Mouse (Mus musculus): Measurements from ENCODE around the gene Gm13285. TPM values are rescaled to one million over a fixed set of nuclear protein-coding genes. Genes with fewer than 3 reads are reported as not detected.
A peak's percentile ranks its signal among the peaks of the same experiment; 100 is the strongest.
"Not testable (repeated sequence)": the region's sequence is repeated elsewhere in the genome, so short reads cannot be mapped to it uniquely, and the experiment has no call there.

Gene Gm13285
- polyA plus RNA-seq (2014; fragmentation: Nextera tagmentation; extraction: Ambion mirVana): 0.40 and 0.82 TPM in 2 replicates

- H3K27ac ChIP-seq (ENCODE audit: low read depth, low read length); H3K9ac ChIP-seq (ENCODE audit: low read depth, low read length); ATAC-seq (ENCODE audit: low FRiP score); H3K4me1 ChIP-seq (replicated peaks; ENCODE audit: control insufficient read depth, insufficient read depth, low read length); H3K4me3 ChIP-seq (ENCODE audit: low read depth, low read length); H3K27me3 ChIP-seq (ENCODE audit: control insufficient read depth, insufficient read depth, low read length); H3K36me3 ChIP-seq (ENCODE audit: control insufficient read depth, insufficient read depth, low read length); DNase-seq (ENCODE audit: low spot score); H3K9me3 ChIP-seq (ENCODE audit: control insufficient read depth, low read length); H3K4me2 ChIP-seq (replicated peaks; ENCODE audit: low read depth, low read length): not testable (repeated sequence)
- WGBS: 17% methylated on average over 2 of the region's 7 CpGs
Measured at GRCm38 (mm10) chr4:88799365-88799764, at the start of gene Gm13285. Gene Gm13285 (plus strand): TSS chr4:88799665.

- no peak overlapping the region for H3K4me3 ChIP-seq (ENCODE audit: low read depth, low read length)
- H3K9ac ChIP-seq (ENCODE audit: low read depth, low read length): no peak overlapping the region
- DNase-seq (ENCODE audit: low spot score) (no peak), ATAC-seq (ENCODE audit: low FRiP score) (no peak)
- 60% methylated on average over 6 of the region's 6 CpGs for WGBS
- no peaks in the 10 kb centered on the region for H3K36me3 ChIP-seq (ENCODE audit: control insufficient read depth, insufficient read depth, low read length)
- H3K4me2 ChIP-seq (replicated peaks; ENCODE audit: low read depth, low read length): no peak overlapping the region
- no peaks in the 10 kb centered on the region for H3K27me3 ChIP-seq (ENCODE audit: control insufficient read depth, insufficient read depth, low read length)
- no peaks in the 10 kb centered on the region for H3K4me1 ChIP-seq (replicated peaks; ENCODE audit: control insufficient read depth, insufficient read depth, low read length)
- H3K9me3 ChIP-seq (ENCODE audit: control insufficient read depth, low read length): no peaks in the 10 kb centered on the region
- H3K27ac ChIP-seq (ENCODE audit: low read depth, low read length): no peak overlapping the region
Measured at GRCm38 (mm10) chr4:88749926-88750325, 49.5 kb upstream of the Gm13285 start.

- not testable (repeated sequence) for H3K27me3 ChIP-seq (ENCODE audit: control insufficient read depth, insufficient read depth, low read length); H3K4me1 ChIP-seq (replicated peaks; ENCODE audit: control insufficient read depth, insufficient read depth, low read length); H3K4me3 ChIP-seq (ENCODE audit: low read depth, low read length); H3K4me2 ChIP-seq (replicated peaks; ENCODE audit: low read depth, low read length); H3K9ac ChIP-seq (ENCODE audit: low read depth, low read length); DNase-seq (ENCODE audit: low spot score); H3K9me3 ChIP-seq (ENCODE audit: control insufficient read depth, low read length); H3K27ac ChIP-seq (ENCODE audit: low read depth, low read length); ATAC-seq (ENCODE audit: low FRiP score); H3K36me3 ChIP-seq (ENCODE audit: control insufficient read depth, insufficient read depth, low read length)
- 79% methylated on average over 15 of the region's 15 CpGs for WGBS
Measured at GRCm38 (mm10) chr4:88754818-88755340, 44.6 kb upstream of the Gm13285 start, which contains the start of gene Gm13271. Gene Gm13271 (plus strand): TSS chr4:88754868.

GRCm38 (mm10) chr4:88756581-88757513 is 42.6 kb upstream of the Gm13285 start:
- H3K9ac ChIP-seq (ENCODE audit: low read depth, low read length); H3K36me3 ChIP-seq (ENCODE audit: control insufficient read depth, insufficient read depth, low read length); ATAC-seq (ENCODE audit: low FRiP score); H3K9me3 ChIP-seq (ENCODE audit: control insufficient read depth, low read length); H3K27me3 ChIP-seq (ENCODE audit: control insufficient read depth, insufficient read depth, low read length); H3K4me1 ChIP-seq (replicated peaks; ENCODE audit: control insufficient read depth, insufficient read depth, low read length): not testable (repeated sequence)
- H3K4me3 ChIP-seq (ENCODE audit: low read depth, low read length): peak overlapping the region; percentile 44
- H3K4me2 ChIP-seq (replicated peaks; ENCODE audit: low read depth, low read length): peak overlapping the region; percentile 68
- peak overlapping the region; percentile 49 for H3K27ac ChIP-seq (ENCODE audit: low read depth, low read length)
- 10% methylated on average over 28 of the region's 31 CpGs for WGBS
- DNase-seq (ENCODE audit: low spot score): peak; percentile 59

- H3K36me3 ChIP-seq (ENCODE audit: control insufficient read depth, insufficient read depth, low read length); H3K9me3 ChIP-seq (ENCODE audit: control insufficient read depth, low read length); H3K4me1 ChIP-seq (replicated peaks; ENCODE audit: control insufficient read depth, insufficient read depth, low read length); H3K27me3 ChIP-seq (ENCODE audit: control insufficient read depth, insufficient read depth, low read length); H3K9ac ChIP-seq (ENCODE audit: low read depth, low read length): not testable (repeated sequence)
- ATAC-seq (ENCODE audit: low FRiP score): peak; percentile 100
- WGBS: under 1% methylated on average over 18 of the region's 21 CpGs
- peak overlapping the region; percentile 68 for H3K4me2 ChIP-seq (replicated peaks; ENCODE audit: low read depth, low read length)
- peak overlapping the region; percentile 49 for H3K27ac ChIP-seq (ENCODE audit: low read depth, low read length)
- peak; percentile 81 for DNase-seq (ENCODE audit: low spot score)
- H3K4me3 ChIP-seq (ENCODE audit: low read depth, low read length): peak overlapping the region; percentile 44
Measured at GRCm38 (mm10) chr4:88757628-88758031, 41.8 kb upstream of the Gm13285 start.

- H3K4me3 ChIP-seq (ENCODE audit: low read depth, low read length); H3K9me3 ChIP-seq (ENCODE audit: control insufficient read depth, low read length); H3K4me1 ChIP-seq (replicated peaks; ENCODE audit: control insufficient read depth, insufficient read depth, low read length); H3K36me3 ChIP-seq (ENCODE audit: control insufficient read depth, insufficient read depth, low read length); ATAC-seq (ENCODE audit: low FRiP score); H3K4me2 ChIP-seq (replicated peaks; ENCODE audit: low read depth, low read length); DNase-seq (ENCODE audit: low spot score); H3K27me3 ChIP-seq (ENCODE audit: control insufficient read depth, insufficient read depth, low read length); H3K9ac ChIP-seq (ENCODE audit: low read depth, low read length); H3K27ac ChIP-seq (ENCODE audit: low read depth, low read length): not testable (repeated sequence)
- WGBS: 82% methylated on average over 9 of the region's 9 CpGs
Measured at GRCm38 (mm10) chr4:88758751-88759150, 40.7 kb upstream of the Gm13285 start.

- not testable (repeated sequence) for H3K9me3 ChIP-seq (ENCODE audit: control insufficient read depth, low read length); H3K27me3 ChIP-seq (ENCODE audit: control insufficient read depth, insufficient read depth, low read length); H3K36me3 ChIP-seq (ENCODE audit: control insufficient read depth, insufficient read depth, low read length); H3K9ac ChIP-seq (ENCODE audit: low read depth, low read length); H3K27ac ChIP-seq (ENCODE audit: low read depth, low read length); DNase-seq (ENCODE audit: low spot score); H3K4me1 ChIP-seq (replicated peaks; ENCODE audit: control insufficient read depth, insufficient read depth, low read length); ATAC-seq (ENCODE audit: low FRiP score)
- Histone ChIP-seq H3K4me3 (ENCODE audit: low read depth, low read length) (0 out of 2 replicates have a peak within 1 kb of the TSS, but pooled peaks have one; percentile 13), H3K4me2 (replicated peaks; ENCODE audit: low read depth, low read length) (peak within 1 kb of the TSS; percentile 29)
- WGBS: 39% methylated on average over 6 of the region's 14 CpGs
Measured at GRCm38 (mm10) chr4:88759610-88760268, 39.7 kb upstream of the Gm13285 start, which contains the start of gene Gm13283. Gene Gm13283 (plus strand): TSS chr4:88760119.

GRCm38 (mm10) chr4:88760431-88760830 is 39.0 kb upstream of the Gm13285 start:
- DNase-seq (ENCODE audit: low spot score): peak; percentile 66
- H3K4me3 ChIP-seq (ENCODE audit: low read depth, low read length): 0 out of 2 replicates have a peak overlapping the region, but pooled peaks have one; percentile 13

More at GRCm38 (mm10) chr4:88760431-88760830, 39.0 kb upstream of the Gm13285 start:
- not testable (repeated sequence) for H3K36me3 ChIP-seq (ENCODE audit: control insufficient read depth, insufficient read depth, low read length); H3K4me1 ChIP-seq (replicated peaks; ENCODE audit: control insufficient read depth, insufficient read depth, low read length); H3K27ac ChIP-seq (ENCODE audit: low read depth, low read length); H3K9ac ChIP-seq (ENCODE audit: low read depth, low read length); ATAC-seq (ENCODE audit: low FRiP score); H3K27me3 ChIP-seq (ENCODE audit: control insufficient read depth, insufficient read depth, low read length); H3K9me3 ChIP-seq (ENCODE audit: control insufficient read depth, low read length)
- peak overlapping the region; percentile 29 for H3K4me2 ChIP-seq (replicated peaks; ENCODE audit: low read depth, low read length)
- 1% methylated on average over 11 of the region's 28 CpGs for WGBS
